Mouse (Mus musculus): Measurements from ENCODE around the gene Trpm4. TPM values are rescaled to one million over a fixed set of nuclear protein-coding genes. Genes with fewer than 3 reads are reported as not detected.
A peak's percentile ranks its signal among the peaks of the same experiment; 100 is the strongest.
"Not testable (repeated sequence)": the region's sequence is repeated elsewhere in the genome, so short reads cannot be mapped to it uniquely, and the experiment has no call there.

The Trpm4 gene
- total RNA-seq, 2 experiments from 2014 or later = 19.0 to 26.5 TPM

DNA sequence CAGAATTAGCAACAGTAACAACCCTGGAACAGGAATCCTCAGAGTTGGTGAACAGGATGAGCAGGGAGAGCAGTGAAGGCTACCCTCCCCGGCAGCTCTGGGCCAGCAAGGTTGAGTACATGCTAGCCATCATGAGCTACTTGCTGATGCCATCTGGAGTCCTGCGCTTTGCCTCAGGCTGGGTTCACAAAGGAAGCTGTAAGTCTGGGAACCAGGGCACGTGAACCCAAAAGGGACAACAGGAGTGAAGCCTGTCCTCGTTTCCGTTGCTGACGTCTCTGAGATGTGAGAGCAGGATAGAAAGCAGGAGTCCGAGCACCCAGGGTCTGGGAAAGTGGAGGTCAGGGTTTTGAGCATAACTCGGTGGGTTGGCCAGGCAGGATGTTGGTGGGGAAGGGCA, 74.3 kb downstream of the Trpm4 start:
- DNase-seq (ENCODE audit: low spot score in 2 of 2) = no peak

DNA sequence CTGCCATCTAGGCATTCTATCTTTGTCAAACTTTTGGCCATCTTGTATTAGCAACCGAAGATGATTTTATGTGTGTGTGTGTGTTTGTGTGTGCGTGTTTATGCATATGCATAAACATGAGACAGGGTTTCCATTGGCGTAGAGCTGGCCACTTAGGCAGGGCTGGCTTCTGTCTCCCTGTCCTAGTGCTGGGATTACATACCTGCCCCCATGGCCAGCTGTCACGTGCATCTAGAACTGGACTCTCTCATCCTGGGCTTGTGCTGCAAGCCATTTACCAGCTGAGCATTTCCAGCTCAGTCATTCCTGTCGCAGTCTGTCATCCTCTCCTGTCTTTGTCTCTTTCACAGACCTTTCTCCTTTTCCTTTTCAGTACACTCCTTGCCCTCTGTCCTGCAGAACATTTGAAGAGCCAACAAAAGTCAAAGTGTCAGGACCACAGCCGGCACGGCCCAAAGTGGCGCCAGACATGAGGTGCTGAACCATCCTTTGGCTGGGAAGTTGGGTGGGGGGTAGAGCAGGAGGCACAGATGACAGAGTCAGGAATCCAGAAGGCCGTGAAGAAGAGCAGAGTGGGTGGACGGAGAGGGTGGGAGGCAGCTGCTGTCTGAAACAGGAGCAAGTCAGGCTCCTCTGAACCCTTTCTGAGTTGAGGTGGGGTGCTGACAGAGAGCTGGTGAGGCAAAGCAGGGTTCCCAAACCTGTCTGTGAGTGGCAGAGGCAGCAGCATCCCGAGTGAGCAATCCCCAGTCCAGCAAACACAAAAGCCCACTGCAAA, 76.3 kb downstream of the Trpm4 start:
- DNase-seq (ENCODE audit: low spot score in 2 of 2) = peak; percentile 51 to 67

DNA sequence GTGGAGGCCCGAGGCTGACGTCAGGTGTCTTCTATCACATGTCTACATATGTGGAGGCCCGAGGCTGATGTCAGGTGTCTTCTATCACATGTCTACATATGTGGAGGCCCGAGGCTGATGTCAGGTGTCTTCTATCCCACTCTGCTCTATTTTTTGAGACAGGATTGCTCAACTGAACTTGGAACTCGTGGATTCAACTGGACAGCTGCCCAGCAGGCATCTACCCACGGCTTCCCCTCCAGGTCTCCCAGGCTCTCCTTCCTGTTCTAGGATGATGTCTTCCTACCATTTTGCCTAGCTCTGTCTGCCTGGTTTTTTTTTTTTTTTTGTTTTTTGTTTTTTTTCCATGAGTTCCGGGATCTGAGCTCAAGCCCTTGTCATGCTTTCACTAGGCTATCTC, 77.8 kb downstream of the Trpm4 start:
- DNase-seq (ENCODE audit: low spot score in 2 of 2) = not testable (repeated sequence)

GRCm38 (mm10) chr7:45253806-45254205, 79.8 kb downstream of the Trpm4 start:
- no peak for DNase-seq (ENCODE audit: low spot score in 2 of 2)

Other genes starting within 250 kb of the Trpm4 start
- 1 to 10 TPM; 5.9 to 6.0 TPM for gene Rcn3, start 241.6 kb downstream of the Trpm4 start, total RNA-seq (2021)
- gene Fcgrt, start 229.9 kb downstream of the Trpm4 start, total RNA-seq (2021) = 10 to 100 TPM; 19.6 to 20.1 TPM
- 100 to 1,000 TPM; 474 to 479 TPM for gene Rps11, start 209.3 kb downstream of the Trpm4 start, total RNA-seq (2021)
- 100 to 1,000 TPM; 712 to 811 TPM for gene Rpl13a, start 205.0 kb downstream of the Trpm4 start, total RNA-seq (2021)
- not detected for gene Gm45713, start 197.5 kb downstream of the Trpm4 start, total RNA-seq (2021)
- gene Flt3l, start 197.3 kb downstream of the Trpm4 start, total RNA-seq (2021) = 1 to 10 TPM; 8.4 to 9.7 TPM
- gene Pih1d1, start 179.5 kb downstream of the Trpm4 start, total RNA-seq (2021) = 10 to 100 TPM; 46.7 to 51.7 TPM
- gene Aldh16a1, start 179.2 kb downstream of the Trpm4 start, total RNA-seq (2021) = 10 to 100 TPM; 12.7 to 15.1 TPM
- gene Slc17a7, start 169.8 kb downstream of the Trpm4 start, total RNA-seq (2021) = 1,000 to 10,000 TPM; 1,307 TPM
- gene Gfy, start 154.2 kb downstream of the Trpm4 start, total RNA-seq (2021) = under 1 TPM; 0.26 to 0.40 TPM
- gene Pth2, start 152.8 kb downstream of the Trpm4 start, total RNA-seq (2021) = not detected
- 1 to 10 TPM; 4.9 to 9.7 TPM for gene Ccdc155, start 128.9 kb downstream of the Trpm4 start, total RNA-seq (2021)
- gene Dkkl1, start 121.6 kb downstream of the Trpm4 start, total RNA-seq (2021) = 10 to 100 TPM; 33.6 to 38.3 TPM
- gene Tead2, start 118.0 kb downstream of the Trpm4 start, total RNA-seq (2021) = 1 to 10 TPM; 2.1 to 4.3 TPM
- 1 to 10 TPM; 4.8 to 5.3 TPM for gene Cd37, start 94.7 kb downstream of the Trpm4 start, total RNA-seq (2021)
- 1 to 10 TPM; 1.7 to 1.9 TPM for gene Slc6a16, start 92.7 kb downstream of the Trpm4 start, total RNA-seq (2021)
- not detected for gene Slc6a21, start 56.3 kb downstream of the Trpm4 start, total RNA-seq (2021)
- gene Hrc, start 1.5 kb upstream of the Trpm4 start, total RNA-seq (2021) = under 1 TPM; 0.19 to 0.30 TPM
- gene Ppfia3, start 33.2 kb upstream of the Trpm4 start, total RNA-seq (2021) = 100 to 1,000 TPM; 154 to 170 TPM
- 100 to 1,000 TPM; 133 to 165 TPM for gene Lin7b, start 36.8 kb upstream of the Trpm4 start, total RNA-seq (2021)
- 100 to 1,000 TPM; 372 to 395 TPM for gene Snrnp70, start 62.0 kb upstream of the Trpm4 start, total RNA-seq (2021)
- gene Kcna7, start 71.9 kb upstream of the Trpm4 start, total RNA-seq (2021) = not detected
- gene Ntf5, start 79.9 kb upstream of the Trpm4 start, total RNA-seq (2021) = under 1 TPM in 1 of 2 experiments, not detected in 1; 0.19 TPM
- not detected for gene Lhb, start 87.0 kb upstream of the Trpm4 start, total RNA-seq (2021)
- gene Gys1, start 101.1 kb upstream of the Trpm4 start, total RNA-seq (2021) = 10 to 100 TPM; 15.1 to 18.1 TPM
- gene Ruvbl2, start 104.3 kb upstream of the Trpm4 start, total RNA-seq (2021) = 10 to 100 TPM; 32.4 to 34.5 TPM
- gene Ftl1, start 126.1 kb upstream of the Trpm4 start, total RNA-seq (2021) = 100 to 1,000 TPM; 218 to 238 TPM
- gene Bax, start 133.1 kb upstream of the Trpm4 start, total RNA-seq (2021) = 10 to 100 TPM; 55.2 to 59.3 TPM
- gene Tulp2, start 148.1 kb upstream of the Trpm4 start, total RNA-seq (2021) = under 1 TPM in 1 of 2 experiments, not detected in 1; 0.21 TPM
- 1 to 10 TPM; 2.5 to 3.8 TPM for gene Gm45808, start 153.0 kb upstream of the Trpm4 start, total RNA-seq (2021)
- 1 to 10 TPM; 3.9 to 4.7 TPM for gene Dhdh, start 155.0 kb upstream of the Trpm4 start, total RNA-seq (2021)
- gene Nucb1, start 176.6 kb upstream of the Trpm4 start, total RNA-seq (2021) = 100 to 1,000 TPM; 111 to 112 TPM
- 10 to 100 TPM; 23.1 to 25.9 TPM for gene Ppp1r15a, start 192.5 kb upstream of the Trpm4 start, total RNA-seq (2021)
- 1 to 10 TPM; 6.1 to 8.2 TPM for gene Plekha4, start 192.6 kb upstream of the Trpm4 start, total RNA-seq (2021)
- gene Hsd17b14, start 221.1 kb upstream of the Trpm4 start, total RNA-seq (2021) = under 1 TPM; 0.37 to 0.56 TPM
- gene Bcat2, start 236.4 kb upstream of the Trpm4 start, total RNA-seq (2021) = 10 to 100 TPM; 25.3 to 26.9 TPM